Mouse (Mus musculus) stomach, postnatal 0 days (tissue): ENCODE measurements at regions not wholly inside any gene's neighbourhood (a gene's known extent, or its start where the extent isn't known, plus 50 kb on each side); places are given as distances from the start of the nearest gene placed in this dataset.

Experiments used
- CTCF ChIP-seq: IDR thresholded peaks from 2 replicates; pipeline ENCODE4 v1.5.1; 2016; ENCODE audit warnings: antibody characterized with exemption, low read depth, mild to moderate bottlenecking, moderate library complexity
- EP300 ChIP-seq: optimal IDR thresholded peaks from 2 replicates; pipeline ENCODE3; 2016; ENCODE audit warnings: antibody characterized with exemption

DNA sequence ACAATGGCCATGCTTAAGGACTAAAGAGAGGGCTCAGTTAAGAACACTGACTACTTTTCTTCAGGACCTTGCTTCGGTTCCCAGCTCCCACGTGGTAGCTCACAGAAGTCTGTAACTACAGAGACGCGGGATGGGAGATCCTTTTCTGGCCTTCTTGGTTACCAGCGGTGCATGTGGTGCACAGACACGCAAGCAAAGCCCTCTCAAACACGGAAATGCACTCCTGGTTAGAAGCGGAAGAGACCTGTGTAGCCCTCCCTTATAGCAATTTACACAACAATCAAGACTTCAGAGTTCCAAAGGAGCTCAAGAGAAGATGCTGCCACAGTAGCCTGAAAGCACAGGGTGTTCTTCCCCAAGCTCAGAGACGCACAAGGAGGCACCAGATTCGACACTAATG, 225.6 kb downstream of the Unc5cl start:
- TF ChIP-seq CTCF = no peak
- TF ChIP-seq EP300 = no peak
